In the genomic region with DNA sequence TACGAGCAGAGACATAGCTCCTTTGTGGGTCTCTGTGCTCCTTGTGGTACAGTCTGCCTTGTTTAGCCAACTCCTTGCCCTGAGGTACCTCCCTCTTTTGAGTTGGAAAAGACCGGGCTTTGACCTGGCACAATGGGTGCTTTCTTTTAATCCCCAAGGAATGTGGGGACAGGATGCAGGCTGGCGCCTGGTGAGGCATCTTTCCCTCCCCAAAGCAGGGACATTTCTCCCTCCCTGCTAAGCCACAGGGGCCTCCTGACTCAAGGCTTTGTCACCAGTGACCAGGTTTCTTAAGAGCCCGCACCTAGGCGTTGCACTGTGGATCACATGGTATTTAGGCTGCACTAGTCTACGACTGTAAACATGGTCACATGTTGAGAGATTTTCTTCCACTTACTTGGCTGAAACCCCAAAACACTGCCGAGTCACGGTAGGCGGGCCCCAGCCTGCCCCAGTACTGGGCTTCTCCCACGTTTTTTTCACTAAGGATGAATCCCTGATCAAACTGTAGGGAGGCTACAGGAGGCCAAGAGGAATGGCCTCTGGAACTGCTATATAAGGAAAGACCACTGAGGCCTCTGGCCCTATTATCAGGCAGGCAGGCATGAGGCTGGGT, we compare ENCODE assay signal across 8 mouse cellular contexts. TPM values are rescaled to one million over a fixed set of nuclear protein-coding genes. Genes with fewer than 3 reads are reported as not detected.
DNase-seq lines count a peak whose midpoint lies in the region; ATAC-seq and TF ChIP-seq lines count a peak whose summit lies in the region.

No protein-coding gene starts in this region.

- peak overlapping the region; percentile 96 for H3K4me2 ChIP-seq in intestine, embryonic 15.5 days (replicated peaks)

- H3K4me3 ChIP-seq in bone marrow macrophage, adult 2 months (ENCODE audit: insufficient read depth, low read length), result peak overlapping the region; percentile 83
- H3K4me3 ChIP-seq in intestine, embryonic 15.5 days (replicated peaks), result peak overlapping the region; percentile 79
- peak overlapping the region; percentile 68 for H3K4me3 ChIP-seq in lung, adult 2 months (replicated peaks; ENCODE audit: extremely low read depth, low read depth, low read length)

- no peak for TF ChIP-seq POLR2A in bone marrow macrophage, adult 2 months (IDR thresholded peaks at IDR 0.05; ENCODE audit: borderline replicate concordance, low read depth, low read length)
- peak; percentile 61; the same call in 1 of the 2 replicates for TF ChIP-seq POLR2A in lung, adult 2 months (IDR thresholded peaks at IDR 0.05; ENCODE audit: borderline replicate concordance, extremely low read depth, low read depth, low read length)

- H3K27ac ChIP-seq in bone marrow macrophage, adult 2 months (ENCODE audit: insufficient read depth, low read depth, low read length), result peak overlapping the region; percentile 72
- no peak overlapping the region for H3K27ac ChIP-seq in intestine, embryonic 15.5 days

- TF ChIP-seq CTCF in bone marrow macrophage, adult 2 months (IDR thresholded peaks at IDR 0.05; ENCODE audit: low read depth, low read length), result no peak
- TF ChIP-seq CTCF in lung, adult 2 months (IDR thresholded peaks at IDR 0.05; ENCODE audit: insufficient read depth, low read length), result no peak

- H3K9me3 ChIP-seq in intestine, embryonic 15.5 days, result no peaks in the 10 kb centered on the region

- peaks cover 12% of the 10 kb centered on the region for H3K4me1 ChIP-seq in bone marrow macrophage, adult 2 months (ENCODE audit: control insufficient read depth, insufficient read depth, low read length)
- H3K4me1 ChIP-seq in intestine, embryonic 15.5 days (replicated peaks), result peaks cover 38% of the 10 kb centered on the region
- peaks cover 18% of the 10 kb centered on the region for H3K4me1 ChIP-seq in lung, adult 2 months (ENCODE audit: control insufficient read depth, insufficient read depth, low read length)

- peak; percentile 48 for DNase-seq in ovary, postnatal 36 days (ENCODE audit: low spot score)
- DNase-seq in ovary, postnatal 14 days (ENCODE audit: low spot score), result no peak
- DNase-seq in gastrocnemius, postnatal 25 days, result peak; percentile 73
- DNase-seq in lung, adult 2 months, result peak; percentile 53
- DNase-seq in skeletal muscle tissue, adult 2 months (ENCODE audit: low read depth, low spot score), result peak; percentile 90
- no peak for DNase-seq in thymus, postnatal 14 days

- H3K36me3 ChIP-seq in intestine, embryonic 15.5 days, result peaks cover 6% of the 10 kb centered on the region

- ATAC-seq in intestine, embryonic 15.5 days, result peak; percentile 27

- peak overlapping the region; percentile 65 for H3K9ac ChIP-seq in intestine, embryonic 15.5 days

- H3K27me3 ChIP-seq in intestine, embryonic 15.5 days (replicated peaks), result no peaks in the 10 kb centered on the region

- 2% methylated on average over 10 of the region's 10 CpGs for WGBS in intestine, embryonic 15.5 days
- 3% methylated on average over 10 of the region's 10 CpGs for WGBS in lung, adult 2 months

RNA-seq across cellular contexts. Expression of a gene that starts 1.6 kb away (rescaled TPM):
- polyA plus RNA-seq in bone marrow macrophage, adult 2 months (2012; ENCODE audit: insufficient read depth, insufficient read length, missing spikeins), result 11.7 and 13.3 TPM in 2 replicates
- total RNA-seq in gastrocnemius, postnatal 25 days (2021), result 10 to 100 TPM; 56.9 to 66.5 TPM
- polyA plus RNA-seq in intestine, embryonic 15.5 days (2015; fragmentation: Nextera tagmentation; extraction: Ambion mirVana), result 10.6 and 10.9 TPM in 2 replicates
- polyA plus RNA-seq in lung, adult 2 months (2012; rRNA removed), result 43.6 and 48.6 TPM in 2 replicates

RNA-seq across cellular contexts. Expression of a gene that starts 14.1 kb away (rescaled TPM):
- polyA plus RNA-seq in bone marrow macrophage, adult 2 months (2012; ENCODE audit: insufficient read depth, insufficient read length, missing spikeins), result 10.1 and 11.0 TPM in 2 replicates
- total RNA-seq in gastrocnemius, postnatal 25 days (2021), result 1 to 10 TPM; 2.8 to 3.4 TPM
- 20.4 and 21.0 TPM in 2 replicates for polyA plus RNA-seq in intestine, embryonic 15.5 days (2015; fragmentation: Nextera tagmentation; extraction: Ambion mirVana)
- 8.9 TPM in 2 replicates for polyA plus RNA-seq in lung, adult 2 months (2012; rRNA removed)

RNA-seq across cellular contexts. Expression of a gene that starts 17.3 kb away (rescaled TPM):
- polyA plus RNA-seq in bone marrow macrophage, adult 2 months (2012; ENCODE audit: insufficient read depth, insufficient read length, missing spikeins), result 7.5 and 11.4 TPM in 2 replicates
- 1 to 10 TPM; 2.5 TPM for total RNA-seq in gastrocnemius, postnatal 25 days (2021)
- polyA plus RNA-seq in intestine, embryonic 15.5 days (2015; fragmentation: Nextera tagmentation; extraction: Ambion mirVana), result 15.6 and 19.0 TPM in 2 replicates
- polyA plus RNA-seq in lung, adult 2 months (2012; rRNA removed), result 15.9 and 21.6 TPM in 2 replicates

RNA-seq across cellular contexts. Expression of a gene that starts 21.4 kb away (rescaled TPM):
- polyA plus RNA-seq in bone marrow macrophage, adult 2 months (2012; ENCODE audit: insufficient read depth, insufficient read length, missing spikeins), result 29.8 and 33.7 TPM in 2 replicates
- 10 to 100 TPM; 27.5 to 29.3 TPM for total RNA-seq in gastrocnemius, postnatal 25 days (2021)
- 31.2 and 32.0 TPM in 2 replicates for polyA plus RNA-seq in intestine, embryonic 15.5 days (2015; fragmentation: Nextera tagmentation; extraction: Ambion mirVana)
- 64.2 and 72.5 TPM in 2 replicates for polyA plus RNA-seq in lung, adult 2 months (2012; rRNA removed)

RNA-seq across cellular contexts. Expression of a gene that starts 28.2 kb away (rescaled TPM):
- not detected in 2 replicates for polyA plus RNA-seq in bone marrow macrophage, adult 2 months (2012; ENCODE audit: insufficient read depth, insufficient read length, missing spikeins)
- total RNA-seq in gastrocnemius, postnatal 25 days (2021), result under 1 TPM; 0.84 to 0.86 TPM
- polyA plus RNA-seq in intestine, embryonic 15.5 days (2015; fragmentation: Nextera tagmentation; extraction: Ambion mirVana), result 0.19 and 0.44 TPM in 2 replicates
- polyA plus RNA-seq in lung, adult 2 months (2012; rRNA removed), result 0.08 TPM in 1 of 2 replicates, not detected in the other

Comparison
In these comparisons a context has a peak if more than half of its experiments do, and no peak if none do; other contexts are left out.
1. DNase-seq: peak in ovary, postnatal 36 days (single experiment), gastrocnemius, postnatal 25 days (single experiment), lung, adult 2 months (single experiment) and skeletal muscle tissue, adult 2 months (single experiment); none in ovary, postnatal 14 days (single experiment) and thymus, postnatal 14 days (single experiment).
2. Peak in every context shown above with its lines, with median percentiles within 50 percentile points of each other: H3K4me3 ChIP-seq.